In genomic region chr19:38063201-38063600, GRCm38 (mm10) we compare ENCODE assay signal across 35 mouse cellular contexts. TPM values are rescaled to one million over a fixed set of nuclear protein-coding genes. Genes with fewer than 3 reads are reported as not detected.
"Had no signal": no experiment of that assay in that cellular context is flagged by ENCODE, and none has a peak within 500 bp of the region (broad histone marks: within the 10 kb centered on the region; RNA-seq: fewer than 3 reads in every experiment).

No protein-coding gene starts in this region.

- H3K9me3 ChIP-seq: heart, embryonic 13.5 days; heart, embryonic 15.5 days; hindbrain, embryonic 10.5 days; hindbrain, embryonic 12.5 days; intestine, embryonic 15.5 days; kidney, embryonic 15.5 days; limb, embryonic 13.5 days; limb, embryonic 15.5 days; liver, embryonic 12.5 days had no signal

- ATAC-seq: hindbrain, embryonic 16.5 days; inflammation-experienced regulatory T-cells, adult 6 months; intestine, embryonic 15.5 days; intestine, postnatal 0 days; liver, embryonic 12.5 days had no signal

- H3K4me3 ChIP-seq: heart, adult 2 months; heart, embryonic 13.5 days; heart, embryonic 15.5 days; hindbrain, embryonic 10.5 days; hindbrain, embryonic 12.5 days; intestine, embryonic 15.5 days; kidney, embryonic 15.5 days; limb, embryonic 13.5 days; limb, embryonic 15.5 days; liver, embryonic 12.5 days had no signal

- H3K4me2 ChIP-seq: heart, embryonic 11.5 days; heart, embryonic 13.5 days; heart, embryonic 15.5 days; hindbrain, embryonic 12.5 days; hindbrain, embryonic 14.5 days; intestine, embryonic 15.5 days; kidney, embryonic 15.5 days; limb, embryonic 13.5 days; limb, embryonic 15.5 days; liver, embryonic 12.5 days had no signal

- H3K27ac ChIP-seq: heart, adult 2 months; heart, embryonic 13.5 days; heart, embryonic 15.5 days; hindbrain, embryonic 10.5 days; hindbrain, embryonic 12.5 days; hindbrain, embryonic 14.5 days; intestine, embryonic 15.5 days; kidney, embryonic 15.5 days; kidney, postnatal 0 days; limb, embryonic 13.5 days; limb, embryonic 15.5 days; liver, embryonic 12.5 days; liver, embryonic 14.5 days had no signal

- H3K4me1 ChIP-seq: heart, embryonic 13.5 days; heart, embryonic 15.5 days; hindbrain, embryonic 10.5 days; hindbrain, embryonic 12.5 days; intestine, embryonic 15.5 days; kidney, embryonic 15.5 days; limb, embryonic 13.5 days; limb, embryonic 15.5 days; liver, embryonic 12.5 days had no signal

- H3K9ac ChIP-seq: heart, embryonic 13.5 days; heart, embryonic 15.5 days; hindbrain, embryonic 12.5 days; hindbrain, embryonic 14.5 days; intestine, embryonic 15.5 days; kidney, embryonic 15.5 days; limb, embryonic 13.5 days; limb, embryonic 15.5 days; liver, embryonic 12.5 days; liver, embryonic 14.5 days had no signal

- H3K27me3 ChIP-seq: heart, embryonic 13.5 days; heart, embryonic 15.5 days; hindbrain, embryonic 12.5 days; intestine, embryonic 15.5 days; kidney, embryonic 15.5 days; limb, embryonic 13.5 days; limb, embryonic 15.5 days; liver, embryonic 12.5 days had no signal

- DNase-seq: gastrocnemius, postnatal 14 days; gastrocnemius, postnatal 36 days; heart, adult 11 months; heart, adult 2 months; heart, postnatal 4 days; kidney, adult 2 months; kidney, adult 9 months; kidney, postnatal 14 days; kidney, postnatal 36 days; layer of hippocampus, adult 9-11 months; layer of hippocampus, postnatal 36 days; left cerebral cortex, postnatal 4 days had no signal

RNA-seq across cellular contexts. Expression of gene Cep55, which starts 8.4 kb away (rescaled TPM):
- total RNA-seq: gastrocnemius, adult 18-20 months; gastrocnemius, adult 8-10 months; left cerebral cortex, adult 18-20 months had no signal

RNA-seq across cellular contexts. Expression of gene Ffar4, which starts 33.7 kb away (rescaled TPM):
- total RNA-seq: gastrocnemius, adult 18-20 months; gastrocnemius, postnatal 14 days; gastrocnemius, postnatal 36 days; layer of hippocampus, adult 18-20 months; layer of hippocampus, postnatal 14 days; layer of hippocampus, postnatal 36 days; left cerebral cortex, adult 18-20 months; left cerebral cortex, postnatal 25 days had no signal
- polyA plus RNA-seq: heart, embryonic 11.5 days; heart, postnatal 0 days; hindbrain, embryonic 12.5 days; hindbrain, embryonic 14.5 days; limb, embryonic 13.5 days had no signal
